Mouse (Mus musculus): ENCODE measurements around the gene Tmem176b.

Gene Tmem176b

GRCm38 (mm10) chr6:48787867-48788266 lies 53.4 kb downstream of the Tmem176b start:
- no peak for DNase-seq

GRCm38 (mm10) chr6:48785601-48786000 lies 55.7 kb downstream of the Tmem176b start:
- peak; percentile 5 for DNase-seq

DNA sequence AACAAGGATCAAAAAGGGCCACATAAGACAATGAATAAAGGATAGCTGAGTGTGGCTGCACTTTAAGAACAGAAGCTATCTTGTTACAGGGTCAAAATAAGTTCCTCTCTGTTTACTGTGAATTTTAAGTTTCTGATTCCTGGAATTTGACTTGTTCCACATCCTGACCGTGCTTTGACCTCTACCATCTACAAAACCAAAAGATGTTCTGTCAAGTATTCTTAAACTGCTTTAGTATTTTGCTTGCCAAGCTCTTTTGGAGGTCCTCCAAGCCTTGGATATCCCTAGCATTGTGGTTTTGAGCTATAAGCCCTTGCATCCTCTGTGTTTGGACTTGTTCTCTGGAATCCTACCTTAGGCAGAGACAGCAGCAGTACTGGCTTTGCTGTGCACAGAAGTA lies 56.1 kb downstream of the Tmem176b start:
- peak; percentile 89 for DNase-seq

DNA sequence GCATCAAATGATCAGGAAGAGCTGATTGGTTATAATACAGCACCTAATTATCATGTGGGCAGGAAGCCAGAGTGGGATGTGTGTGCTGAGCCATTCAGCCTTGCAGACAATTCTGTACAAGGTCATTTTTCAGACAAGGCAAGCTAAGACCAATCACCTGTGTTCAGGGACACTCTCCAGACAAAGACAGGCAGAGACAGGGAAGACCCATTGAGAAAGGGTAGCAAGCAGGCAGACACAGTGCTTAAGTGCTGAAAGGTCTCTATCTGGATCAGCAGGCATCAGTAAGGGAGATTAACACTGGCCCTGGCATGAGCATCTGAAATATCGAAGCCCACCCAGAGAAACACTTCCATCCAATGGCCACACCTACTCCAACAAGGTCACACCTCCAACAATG lies 56.9 kb downstream of the Tmem176b start:
- peak; percentile 81 for DNase-seq

Data from heart, adult 11 months (tissue).